Mouse (Mus musculus): ENCODE results near the gene Cela2a.
"Not testable (repeated sequence)": the region's sequence is repeated elsewhere in the genome, so short reads cannot be mapped to it uniquely, and the experiment has no call there.

Cela2a gene

DNA sequence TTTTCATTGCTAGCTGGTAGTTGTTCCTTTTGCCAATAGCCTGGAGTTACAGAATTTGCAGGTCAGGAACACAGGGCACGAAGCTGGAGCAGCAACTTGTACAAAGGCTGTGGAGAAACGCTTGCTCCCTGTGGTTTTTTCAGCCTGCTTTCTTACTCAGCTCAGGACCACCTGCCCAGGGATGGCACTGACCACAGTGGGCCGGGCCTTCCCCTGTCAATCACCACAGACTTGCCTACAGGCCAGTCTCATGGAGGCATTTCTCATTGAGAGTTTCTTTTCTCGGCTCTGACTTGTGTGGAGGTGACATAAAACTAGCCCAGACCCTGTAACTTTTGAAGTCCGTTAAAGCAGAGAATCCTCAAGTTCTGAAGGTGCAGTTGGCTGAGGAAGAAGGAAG is 28.4 kb downstream of the Cela2a start:
- no peak for DNase-seq (ENCODE audit: low read depth, low spot score)

GRCm38 (mm10) chr4:141796954-141797353 is 29.0 kb downstream of the Cela2a start:
- no peak for DNase-seq (ENCODE audit: low read depth, low spot score)

DNA sequence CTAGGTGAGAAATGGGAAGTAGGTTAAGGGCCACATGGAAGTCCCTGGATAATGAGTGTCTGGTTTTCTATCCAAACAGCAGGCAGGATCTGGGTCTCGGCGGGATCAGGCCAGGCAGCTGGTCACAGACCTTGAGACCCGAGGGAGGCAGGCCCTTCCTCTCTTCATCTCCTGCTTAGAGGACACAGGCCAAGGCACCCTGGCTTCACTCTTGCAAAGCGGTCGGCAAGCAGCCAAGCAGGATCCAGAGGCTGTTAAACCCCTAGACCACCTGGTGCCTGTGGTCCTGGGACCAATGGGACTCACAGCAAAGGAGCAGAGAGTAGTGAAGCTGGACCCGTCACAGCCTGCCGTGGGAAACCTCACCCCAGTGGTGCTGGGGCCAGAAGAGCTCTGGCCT is 29.6 kb downstream of the Cela2a start:
- no peak for DNase-seq (ENCODE audit: low read depth, low spot score)

GRCm38 (mm10) chr4:141794152-141794535 is 31.8 kb downstream of the Cela2a start:
- no peak for DNase-seq (ENCODE audit: low read depth, low spot score)

DNA sequence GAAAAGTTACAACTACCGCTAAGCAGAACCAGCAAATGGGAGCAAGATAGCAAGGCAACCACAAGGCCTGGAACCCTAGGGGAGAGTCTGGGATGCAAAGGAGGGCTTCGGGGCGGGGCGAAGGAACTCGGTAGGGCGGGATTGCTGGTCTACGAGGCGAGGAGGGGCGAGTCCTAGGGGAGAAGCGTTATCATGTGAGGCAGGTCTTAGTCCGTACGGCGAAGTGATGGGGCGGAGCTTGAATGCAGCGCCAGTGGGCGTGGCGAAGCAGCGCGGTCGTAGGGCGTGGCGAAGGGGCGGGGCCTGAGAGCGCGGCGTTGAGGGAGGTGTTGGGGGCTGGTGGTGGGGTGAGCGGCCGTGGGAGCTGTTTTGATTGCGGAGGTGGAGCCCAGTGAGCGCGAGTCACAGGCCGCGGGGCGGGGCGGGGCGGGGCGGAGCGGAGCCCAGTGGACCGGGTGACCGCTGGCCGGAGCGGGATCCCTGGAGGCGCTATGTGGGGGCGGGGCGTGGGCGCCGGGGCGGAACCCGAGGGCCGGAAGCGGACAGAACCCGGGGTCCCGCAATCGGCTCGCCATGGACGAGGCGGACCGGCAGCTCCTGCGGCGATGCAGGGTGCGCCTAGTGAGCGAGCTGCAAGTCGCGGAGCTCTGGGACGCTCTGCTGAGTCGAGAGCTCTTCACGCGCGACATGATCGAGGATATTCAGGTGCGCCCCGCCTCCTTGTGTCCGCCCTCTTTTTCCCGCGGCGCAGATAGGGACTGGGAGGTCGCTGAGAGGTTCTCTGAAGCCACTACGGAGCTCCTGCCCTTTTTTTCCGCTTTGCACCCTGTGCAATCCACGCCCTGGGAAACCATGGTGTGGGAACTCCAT is 32.4 kb downstream of the Cela2a start, which contains the start of gene Casp9:
Gene Casp9, plus strand, starts transcription at position 331 of the 870 bp plus-strand sequence.
- DNase-seq (ENCODE audit: low read depth, low spot score) = peak; percentile 98

DNA sequence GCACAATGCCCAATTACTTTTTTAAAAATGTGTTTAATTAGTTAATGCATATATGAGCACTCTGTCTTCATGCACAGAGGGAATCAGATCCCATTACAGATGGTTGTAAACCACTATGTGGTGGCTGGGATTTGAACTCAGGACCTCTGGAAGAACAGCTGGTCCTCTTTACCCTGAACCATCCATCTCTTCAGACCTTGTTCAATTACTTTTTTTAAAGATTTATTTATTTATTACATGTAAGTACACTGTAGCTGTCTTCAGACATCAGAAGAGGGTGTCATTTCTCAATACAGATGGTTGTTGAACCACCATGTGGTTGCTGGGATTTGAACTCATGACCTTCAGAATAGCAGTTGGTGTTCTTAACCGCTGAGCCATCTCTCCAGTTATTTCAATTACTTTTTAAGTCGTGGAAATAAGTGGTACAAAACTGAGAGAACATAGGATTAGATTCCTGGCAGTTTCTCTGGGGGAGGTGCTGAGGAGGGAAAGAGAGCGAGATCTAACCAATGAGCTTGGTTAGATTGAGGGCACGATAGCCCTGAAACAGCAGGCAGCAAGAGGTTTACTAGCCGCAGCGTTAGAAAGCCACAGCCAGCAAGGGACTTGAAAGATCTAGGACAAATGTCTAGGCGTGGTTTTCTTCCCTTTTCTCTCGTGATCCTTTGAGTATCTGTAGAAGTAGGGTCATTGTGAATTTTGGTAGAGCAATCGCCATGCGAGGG is 33.2 kb downstream of the Cela2a start:
- DNase-seq (ENCODE audit: low read depth, low spot score) = no peak

- DNase-seq (ENCODE audit: low read depth, low spot score) = no peak
These were observed 34.0 kb downstream of the Cela2a start for GRCm38 (mm10) chr4:141791951-141792350.

DNA sequence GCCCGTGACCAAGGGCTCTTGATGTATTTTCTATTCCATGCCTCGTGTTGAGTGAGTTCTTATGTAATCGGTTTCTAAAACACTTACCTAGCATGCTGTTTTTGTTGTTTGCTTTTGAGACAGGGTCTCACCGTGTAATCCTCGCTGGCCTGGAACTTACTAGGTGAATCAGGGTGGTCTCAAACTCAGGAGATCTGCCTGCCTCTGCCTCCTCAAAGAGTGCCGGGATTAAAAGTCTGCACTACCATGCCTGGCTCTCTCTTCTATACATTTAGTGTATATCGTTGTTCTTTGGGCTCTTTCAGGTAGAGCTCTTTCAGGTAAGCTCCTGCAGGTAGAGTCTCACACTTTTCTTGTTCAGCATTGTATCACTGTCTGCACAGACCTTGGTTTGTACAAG is 34.5 kb downstream of the Cela2a start:
- no peak for DNase-seq (ENCODE audit: low read depth, low spot score)

- DNase-seq (ENCODE audit: low read depth, low spot score) = peak; percentile 99
These were observed 35.4 kb downstream of the Cela2a start, which contains the start of gene Dnajc16 for GRCm38 (mm10) chr4:141790524-141790990. TSS of gene Dnajc16 (minus strand) at chr4:141790931.

- DNase-seq (ENCODE audit: low read depth, low spot score) = no peak
These were observed 36.3 kb downstream of the Cela2a start for GRCm38 (mm10) chr4:141789564-141790218.

DNA sequence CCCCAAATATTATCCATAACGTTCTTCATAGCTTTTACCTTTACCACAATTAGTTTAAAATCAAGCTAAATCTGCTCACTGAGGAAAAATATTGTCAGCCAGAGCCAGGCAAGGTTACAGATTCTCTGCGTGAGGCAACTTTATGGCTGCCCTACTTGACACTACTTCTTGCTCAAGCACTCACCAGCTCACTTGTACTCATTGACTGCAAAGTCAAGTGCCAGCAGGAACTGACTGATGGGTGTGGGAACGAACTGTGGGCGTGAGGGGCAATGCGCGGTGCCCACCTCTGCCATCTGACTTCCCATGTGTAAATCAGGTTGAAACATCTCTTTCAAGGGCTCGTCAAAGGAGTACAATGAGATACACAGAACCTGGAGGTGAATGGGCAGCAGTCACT is 38.5 kb downstream of the Cela2a start:
- no peak for DNase-seq (ENCODE audit: low read depth, low spot score)

- DNase-seq (ENCODE audit: low read depth, low spot score) = no peak
These were observed 38.9 kb downstream of the Cela2a start for GRCm38 (mm10) chr4:141787046-141787445.

GRCm38 (mm10) chr4:141786141-141786540 is 39.8 kb downstream of the Cela2a start:
- no peak for DNase-seq (ENCODE audit: low read depth, low spot score)

- DNase-seq (ENCODE audit: low read depth, low spot score) = no peak
These were observed 41.1 kb downstream of the Cela2a start for GRCm38 (mm10) chr4:141784835-141785234.

DNA sequence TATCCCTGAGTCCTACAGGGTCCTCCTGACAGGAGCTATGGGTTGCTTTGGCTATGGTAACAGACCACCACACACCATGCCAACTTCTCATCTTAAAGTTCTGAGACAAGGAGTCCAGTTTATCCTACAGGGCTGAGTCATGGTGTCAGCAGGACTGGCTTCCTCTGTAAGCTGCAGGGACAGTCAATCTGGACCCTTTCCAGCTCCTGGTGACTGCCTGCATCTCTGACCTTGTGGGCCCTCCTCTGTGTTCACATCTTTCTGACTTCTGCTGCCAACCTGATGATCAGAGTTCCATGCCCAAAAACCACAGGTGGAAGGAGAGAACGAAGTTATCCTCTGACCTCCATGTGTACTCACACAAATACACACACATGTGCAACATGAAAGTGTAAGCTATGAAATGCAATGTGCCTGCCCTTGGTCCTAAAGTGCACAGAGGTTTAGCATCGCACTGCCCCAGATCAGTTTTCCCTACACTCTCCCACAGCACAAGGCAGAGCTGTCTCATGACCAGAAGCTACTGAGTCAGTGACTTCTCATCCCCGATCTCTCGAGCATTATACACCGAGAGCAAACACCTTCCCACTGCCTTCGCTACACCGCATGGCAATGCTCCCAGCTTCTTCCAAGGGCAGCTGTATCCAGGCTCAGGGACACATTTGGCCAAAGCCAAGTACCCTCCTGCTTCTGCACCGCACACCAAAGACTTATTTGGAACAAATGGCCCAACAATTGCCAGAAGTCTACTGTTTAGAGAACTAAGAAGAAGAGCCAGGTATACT is 44.6 kb downstream of the Cela2a start:
- DNase-seq (ENCODE audit: low read depth, low spot score) = no peak

DNA sequence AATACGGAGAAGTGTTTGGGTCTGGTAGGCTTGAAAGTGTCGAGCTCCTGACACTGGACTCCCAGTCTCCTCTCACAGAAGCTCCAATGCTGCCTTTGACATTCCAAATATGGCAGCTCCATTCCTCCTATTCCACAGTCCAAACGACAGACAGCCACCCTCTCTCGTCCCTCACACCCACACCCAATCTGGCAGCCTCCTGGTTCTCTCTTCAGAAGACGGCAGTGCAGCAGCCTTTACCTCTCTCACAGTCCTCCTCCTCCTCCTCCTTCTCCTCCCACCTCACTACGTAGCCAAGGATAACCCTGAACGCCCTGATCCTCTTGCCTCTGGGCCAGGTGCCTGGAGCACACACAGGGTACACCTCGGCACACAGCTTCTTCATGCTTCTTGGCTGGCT is 46.1 kb downstream of the Cela2a start:
- no peak for DNase-seq (ENCODE audit: low read depth, low spot score)

- not testable (repeated sequence) for DNase-seq (ENCODE audit: low read depth, low spot score)
These were observed 52.9 kb downstream of the Cela2a start for GRCm38 (mm10) chr4:141773019-141773418.

GRCm38 (mm10) chr4:141771823-141772222 is 54.1 kb downstream of the Cela2a start:
- DNase-seq (ENCODE audit: low read depth, low spot score) = no peak

DNA sequence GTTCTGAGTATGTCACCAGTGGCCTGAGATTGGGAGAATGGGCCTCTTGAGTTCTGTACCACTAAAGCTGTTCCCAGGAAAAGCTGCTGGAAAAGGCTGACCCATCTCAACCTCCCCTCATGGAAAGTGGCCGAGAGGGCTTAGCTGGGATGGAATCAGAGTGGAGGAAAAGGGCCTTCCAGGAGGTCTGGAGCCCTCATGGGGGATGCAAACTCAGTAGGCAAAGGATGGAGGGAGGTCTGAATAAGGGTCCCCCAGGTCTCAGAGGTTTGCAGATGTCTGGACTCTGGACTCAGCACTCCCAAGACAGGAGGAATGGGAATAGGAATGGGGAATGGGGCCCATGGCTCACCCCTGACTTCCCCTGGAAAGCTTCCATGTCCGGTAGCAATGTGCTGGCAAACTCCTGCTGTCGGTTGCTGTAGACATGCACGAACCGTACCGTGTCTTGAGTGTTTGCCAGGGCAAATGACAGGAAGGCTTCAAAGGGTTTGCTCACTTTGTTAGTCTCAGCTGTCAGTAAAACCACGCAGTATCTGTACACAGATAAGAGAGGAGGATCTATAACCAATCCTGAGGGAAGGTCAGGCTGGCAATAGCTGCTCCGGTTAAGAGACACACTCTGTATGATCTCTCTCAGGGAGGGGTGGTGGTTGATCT is 56.3 kb downstream of the Cela2a start:
- no peak for DNase-seq (ENCODE audit: low read depth, low spot score)

- DNase-seq (ENCODE audit: low read depth, low spot score) = no peak
These were observed 58.5 kb downstream of the Cela2a start for GRCm38 (mm10) chr4:141767353-141768036.
